Mouse (Mus musculus) heart, postnatal 4 days (tissue): Measurements from ENCODE around the gene Rbm4b. TPM values are rescaled to one million over a fixed set of nuclear protein-coding genes. Genes with fewer than 3 reads are reported as not detected.
A peak's percentile ranks its signal among the peaks of the same experiment; 100 is the strongest.
"Not testable (repeated sequence)": the region's sequence is repeated elsewhere in the genome, so short reads cannot be mapped to it uniquely, and the experiment has no call there.

ENCODE experiments used
- DNase-seq: peaks from one replicate; pipeline ENCODE4 v3.0.0; 2021
- total RNA-seq, 2 experiments: library from RNA; stranded (reverse); gene quantifications; 2 replicates each; pipeline ENCODE4 v1.2.3; 2021

The Rbm4b gene
- total RNA-seq, 2 experiments from 2014 or later, result 7.5 to 8.3 TPM

DNA sequence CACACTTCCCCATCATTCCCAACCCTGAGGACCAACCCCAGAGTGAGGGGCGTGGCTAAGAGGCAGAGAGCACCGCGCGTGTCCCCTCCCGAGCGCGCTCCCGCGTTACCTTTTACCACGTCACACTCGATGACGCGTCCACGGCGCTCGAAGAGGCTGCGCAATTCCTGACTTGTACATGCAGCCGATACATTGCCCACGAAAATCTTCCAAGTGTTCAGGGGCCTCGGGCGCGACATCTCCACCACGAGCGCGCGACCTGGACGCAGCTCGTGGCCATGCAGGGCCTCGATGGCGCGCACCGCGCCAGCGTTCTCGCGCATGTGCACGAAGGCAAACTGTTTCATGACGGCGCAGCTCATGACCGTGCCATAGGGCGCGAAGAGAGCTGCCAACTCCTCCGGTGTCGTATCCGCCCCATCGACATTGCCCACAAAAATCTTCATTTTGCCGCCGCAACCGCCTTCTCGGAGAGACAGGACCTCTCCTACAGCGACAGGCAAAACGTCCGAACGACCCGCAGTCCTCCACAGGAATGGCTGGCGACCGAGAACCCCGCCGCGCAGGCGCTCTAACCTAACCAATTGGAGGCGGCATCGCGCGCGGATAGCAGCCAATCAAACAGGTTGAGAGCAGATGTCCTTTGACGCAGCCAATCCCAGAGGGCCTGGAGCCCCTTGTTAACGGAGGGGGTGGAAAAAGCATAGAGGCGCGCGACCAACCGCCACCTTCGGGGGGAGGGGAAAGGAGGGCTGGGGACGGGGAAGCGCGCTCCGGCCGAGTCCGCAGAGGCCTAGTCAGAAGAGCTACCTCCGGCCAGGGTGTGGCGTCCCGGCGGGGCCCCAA is 55.0 kb downstream of the Rbm4b start, which contains the start of the genes Gm21992 and Rbm14:
Gm21992 (minus strand) TSS at position 550 of the 846 bp plus-strand sequence.
Rbm14 (minus strand) TSS at position 572 of the 846 bp plus-strand sequence.
- peak; percentile 98 for DNase-seq

DNA sequence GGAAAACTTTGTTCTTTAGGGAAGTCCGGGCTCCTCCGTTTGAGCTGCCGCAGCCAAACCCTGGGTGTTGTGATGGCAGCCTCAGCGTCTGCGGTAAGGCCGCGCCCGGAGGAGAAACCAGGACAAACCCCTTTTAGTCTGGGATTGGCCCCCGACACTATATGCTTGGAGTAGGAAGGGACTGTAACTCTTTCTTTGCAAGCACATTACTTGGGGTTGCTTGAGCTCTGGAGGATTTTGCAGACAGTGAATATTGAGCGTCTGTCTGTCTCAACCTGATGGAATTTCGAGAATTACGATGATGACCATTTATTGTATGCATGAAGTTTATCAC is 55.6 kb downstream of the Rbm4b start:
- DNase-seq, result no peak

DNA sequence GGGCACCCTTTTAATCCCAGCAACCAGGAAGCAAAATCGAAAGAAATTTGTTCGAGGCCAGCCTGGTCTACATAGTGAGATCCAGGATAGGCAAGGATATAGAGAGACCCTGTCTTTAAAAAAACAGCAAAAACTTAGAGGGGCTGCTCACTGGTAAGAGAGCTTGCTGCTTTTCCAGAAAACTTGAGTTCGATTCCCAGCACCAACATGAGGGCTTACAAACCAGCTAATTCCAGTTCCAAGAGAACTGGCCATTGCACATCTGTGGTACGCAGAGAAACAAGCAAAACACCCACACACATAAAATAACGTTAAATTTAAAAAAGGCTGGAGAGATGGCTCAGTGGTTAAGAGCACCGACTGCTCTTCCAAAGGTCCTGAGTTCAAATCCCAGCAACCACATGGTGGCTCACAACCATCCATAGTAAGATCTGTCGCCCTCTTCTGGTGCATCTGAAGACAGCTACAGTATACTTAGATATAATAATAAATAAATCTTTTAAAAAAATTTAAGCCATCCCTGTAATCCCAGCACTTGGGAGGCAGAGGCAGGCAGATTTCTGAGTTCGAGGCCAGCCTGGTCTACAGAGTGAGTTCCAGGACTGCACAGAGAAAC is 56.1 kb downstream of the Rbm4b start:
- not testable (repeated sequence) for DNase-seq

DNA sequence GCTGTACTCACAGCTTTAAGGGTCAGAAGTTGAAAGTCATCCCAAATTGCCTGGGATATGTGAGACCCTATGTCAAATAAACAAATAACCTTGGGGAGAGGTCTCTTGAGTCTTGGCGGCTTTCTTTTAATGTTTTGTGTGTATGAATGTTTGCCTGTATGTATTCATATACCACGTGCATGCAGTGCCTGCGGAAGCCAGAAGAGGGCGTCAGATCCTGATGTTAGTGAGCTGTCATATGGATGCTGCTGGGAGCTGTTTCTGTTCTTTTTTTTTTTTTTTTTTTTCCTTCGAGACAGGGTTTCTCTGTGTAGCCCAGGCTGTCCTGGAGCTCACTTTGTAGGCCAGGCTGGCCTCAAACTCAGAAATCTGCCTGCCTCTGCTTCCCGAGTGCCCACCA is 56.7 kb downstream of the Rbm4b start:
- peak; percentile 42 for DNase-seq

Other genes starting within 250 kb of the Rbm4b start
- gene Pcx, start 246.0 kb upstream of the Rbm4b start, total RNA-seq, result 1 to 10 TPM; 6.9 to 8.8 TPM
- gene Lrfn4, start 140.8 kb upstream of the Rbm4b start, total RNA-seq, result 10 to 100 TPM; 19.1 to 20.5 TPM
- 10 to 100 TPM; 16.1 to 18.0 TPM for gene Rce1, start 130.9 kb upstream of the Rbm4b start, total RNA-seq
- under 1 TPM; 0.12 to 0.68 TPM for gene Gm960, start 57.8 kb upstream of the Rbm4b start, total RNA-seq
- under 1 TPM; 0.25 to 0.33 TPM for gene Sptbn2, start 45.3 kb upstream of the Rbm4b start, total RNA-seq
- 10 to 100 TPM; 46.1 to 48.4 TPM for gene Rbm4, start 37.4 kb downstream of the Rbm4b start, total RNA-seq
- gene Gm21992, start 55.1 kb downstream of the Rbm4b start, total RNA-seq, result 10 to 100 TPM; 21.8 to 24.1 TPM
- gene Rbm14, start 55.1 kb downstream of the Rbm4b start, total RNA-seq, result 10 to 100 TPM; 34.0 to 39.3 TPM
- gene Ccs, start 82.8 kb downstream of the Rbm4b start, total RNA-seq, result 10 to 100 TPM; 31.4 to 31.7 TPM
- under 1 TPM in 1 of 2 experiments, not detected in 1; 0.11 TPM for gene Ccdc87, start 82.9 kb downstream of the Rbm4b start, total RNA-seq
- gene Ctsf, start 98.6 kb downstream of the Rbm4b start, total RNA-seq, result 10 to 100 TPM; 24.9 to 25.9 TPM
- gene Actn3, start 121.4 kb downstream of the Rbm4b start, total RNA-seq, result 1 to 10 TPM in 1 of 2 experiments, under 1 TPM in 1; 0.38 to 2.2 TPM
- 1 to 10 TPM; 4.8 to 5.2 TPM for gene Zdhhc24, start 122.2 kb downstream of the Rbm4b start, total RNA-seq
- 1 to 10 TPM; 4.3 to 4.6 TPM for gene Bbs1, start 150.1 kb downstream of the Rbm4b start, total RNA-seq
- gene Dpp3, start 171.8 kb downstream of the Rbm4b start, total RNA-seq, result 10 to 100 TPM; 39.7 to 40.2 TPM
- 1 to 10 TPM in 1 of 2 experiments, under 1 TPM in 1; 0.71 to 1.2 TPM for gene Peli3, start 186.6 kb downstream of the Rbm4b start, total RNA-seq
- 10 to 100 TPM; 60.9 to 63.8 TPM for gene Mrpl11, start 205.7 kb downstream of the Rbm4b start, total RNA-seq
- gene Npas4, start 233.8 kb downstream of the Rbm4b start, total RNA-seq, result under 1 TPM; 0.57 to 0.68 TPM